Mouse (Mus musculus) heart, embryonic 10.5 days (tissue): ENCODE measurements around the gene Dhrs11. TPM values are rescaled to one million over a fixed set of nuclear protein-coding genes. Genes with fewer than 3 reads are reported as not detected.

ENCODE experiments used
- DNase-seq: peaks from one replicate; pipeline ENCODE4 v3.0.0-alpha.2; 2017; ENCODE audit warnings: low spot score
- H3K27ac ChIP-seq: fragments of 300-500 bp; sonication (generic); 2 replicates; pipeline ENCODE4 v1.5.1; 2016; ENCODE audit warnings: mild to moderate bottlenecking
- H3K27me3 ChIP-seq: fragments of 300-500 bp; sonication (generic); 2 replicates; pipeline ENCODE4 v1.6.1; 2016; ENCODE audit warnings: mild to moderate bottlenecking; ENCODE audit not compliant: poor library complexity, insufficient read depth, severe bottlenecking
- H3K36me3 ChIP-seq: fragments of 300-500 bp; sonication (generic); 2 replicates; pipeline ENCODE4 v1.6.1; 2016; ENCODE audit warnings: mild to moderate bottlenecking, moderate library complexity
- H3K4me1 ChIP-seq: fragments of 300-500 bp; sonication (generic); 2 replicates; pipeline ENCODE4 v1.6.1; 2016; ENCODE audit warnings: mild to moderate bottlenecking
- H3K4me3 ChIP-seq: fragments of 300-500 bp; sonication (generic); 2 replicates; pipeline ENCODE4 v1.5.1; 2016; ENCODE audit warnings: mild to moderate bottlenecking, moderate library complexity
- H3K9me3 ChIP-seq: fragments of 300-500 bp; sonication (generic); 2 replicates; pipeline ENCODE4 v1.6.1; 2016; ENCODE audit warnings: mild to moderate bottlenecking, moderate library complexity
- WGBS: fragments of 180-500 bp; shearing (Covaris S2); methylation state at CpG from one replicate; pipeline ENCODE4 v1.1.7; 2016; 5-methylcytosine and 5-hydroxymethylcytosine counted together
- polyA plus RNA-seq: library from polyadenylated mRNA; unstranded; fragments of >200 nt; fragmentation: Nextera tagmentation; extraction: Ambion mirVana; gene quantifications from 2 replicates; pipeline ENCODE4 v1.2.1, GENCODE M21; 2016

Gene Dhrs11
- polyA plus RNA-seq, 1 experiment from 2014 or later, result 29.3 TPM

DNA sequence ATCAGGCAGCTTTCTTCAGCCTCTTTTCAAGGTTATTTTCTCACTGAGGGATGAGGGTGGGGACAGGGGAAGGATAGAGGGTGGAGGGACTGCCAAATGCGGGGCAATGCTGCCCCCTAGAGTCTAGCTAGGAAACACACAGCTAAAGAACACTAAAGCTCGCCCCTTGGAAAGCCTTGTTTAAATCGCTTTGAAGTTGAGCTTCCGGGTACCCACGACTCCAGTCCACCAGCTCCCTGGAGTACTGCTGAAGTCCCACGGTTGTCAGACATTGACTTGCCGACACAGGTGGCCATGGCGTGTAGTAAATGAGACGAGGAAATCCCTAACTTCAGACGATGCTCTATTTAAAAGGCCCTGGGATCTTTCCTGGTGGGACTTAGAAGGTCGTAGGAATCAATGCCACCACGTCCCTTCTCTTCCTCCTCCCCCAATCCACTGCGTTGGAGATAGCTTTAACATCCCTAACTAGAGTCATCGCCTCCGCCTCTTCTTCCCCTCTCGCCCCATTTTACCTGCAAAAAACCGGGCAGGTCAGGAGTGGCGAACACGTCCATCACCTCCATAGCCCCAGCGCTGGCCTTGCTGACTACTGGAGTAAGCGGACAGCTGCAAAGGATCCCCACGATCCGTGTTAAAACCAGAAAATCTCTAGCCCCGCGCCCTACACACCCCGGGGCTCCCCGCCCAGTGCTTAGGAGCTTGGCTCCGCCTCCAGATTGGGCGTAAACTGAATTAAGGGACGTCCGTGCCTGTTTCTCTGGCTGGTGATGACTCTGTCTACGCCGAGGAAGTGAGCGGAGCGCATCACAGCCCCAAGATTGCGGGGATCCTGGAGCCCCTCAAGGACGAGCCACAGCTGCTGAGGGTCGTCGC lies 10.5 kb downstream of the Dhrs11 start:
- Histone ChIP-seq H3K27me3 (peaks cover 18% of the 10 kb centered on the region; the same call in 1 of the 2 replicates), H3K36me3 (peaks cover 16% of the 10 kb centered on the region), H3K9me3 (no peaks in the 10 kb centered on the region), H3K4me1 (peaks cover 33% of the 10 kb centered on the region), H3K27ac (peak overlapping the region; percentile 94), H3K4me3 (peak overlapping the region; percentile 81)
- peak; percentile 86 for DNase-seq
- 1% methylated on average over 39 of the region's 39 CpGs for WGBS

DNA sequence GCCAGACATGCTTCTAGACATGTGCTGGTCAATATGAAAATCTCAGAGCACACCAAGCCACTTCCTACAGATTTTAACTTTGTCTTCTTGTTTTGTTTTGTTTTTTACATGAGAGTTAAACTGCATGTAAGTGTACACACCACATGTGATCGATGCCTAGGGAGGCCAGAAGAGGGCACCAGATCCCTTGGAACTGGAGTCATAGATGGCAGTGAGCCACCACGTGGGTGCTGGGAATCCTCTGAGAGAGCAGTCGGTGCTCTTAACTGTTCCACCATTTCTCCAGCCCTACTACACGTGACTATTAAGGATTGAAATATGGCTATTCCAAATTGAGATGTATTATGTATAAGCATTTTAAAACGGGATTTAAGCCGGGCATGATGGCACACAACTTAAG lies 11.4 kb downstream of the Dhrs11 start:
- DNase-seq, result no peak
- peaks cover 22% of the 10 kb centered on the region for H3K36me3 ChIP-seq
- 83% methylated on average over 6 of the region's 6 CpGs for WGBS

DNA sequence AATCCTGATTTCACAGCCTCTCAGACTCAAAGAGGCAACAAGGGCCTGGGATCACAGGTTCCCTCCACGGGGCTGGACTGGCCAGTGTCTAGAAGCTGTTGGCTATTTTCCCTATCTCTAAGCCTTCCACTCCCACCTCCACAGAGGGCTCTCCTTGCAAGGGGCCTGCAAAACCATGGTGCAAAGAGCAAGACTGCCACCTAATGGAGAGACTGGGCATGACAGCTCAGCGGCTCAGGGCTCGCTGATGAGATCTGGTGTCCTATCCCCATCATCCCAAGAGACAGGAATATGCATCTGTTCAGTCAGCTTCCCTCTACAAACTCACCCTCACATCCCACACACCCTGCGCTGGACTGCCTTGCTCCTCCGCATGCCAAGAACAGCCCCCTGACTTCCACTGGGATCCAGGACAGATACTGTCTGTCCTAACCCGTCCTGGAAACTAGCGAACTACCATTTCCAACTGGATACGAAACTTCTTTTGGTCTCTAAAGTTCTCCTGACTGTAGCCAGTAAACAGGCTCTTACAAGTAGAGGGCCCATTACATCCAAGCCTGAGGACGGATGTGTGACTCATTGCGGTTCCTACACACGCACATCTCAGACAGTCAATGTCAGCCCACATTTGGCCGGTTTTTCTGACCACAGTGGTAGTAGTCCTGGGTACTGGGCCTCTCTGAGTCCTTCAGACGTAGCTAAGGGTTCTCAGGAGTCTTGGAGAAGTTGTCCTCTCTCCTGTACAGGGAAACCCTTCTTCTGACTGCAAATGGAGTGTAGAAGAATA lies 14.9 kb downstream of the Dhrs11 start:
- peak; percentile 92 for DNase-seq
- Histone ChIP-seq H3K27ac (no peak overlapping the region), H3K36me3 (peaks cover 9% of the 10 kb centered on the region; the same call in 1 of the 2 replicates), H3K4me1 (peaks cover 9% of the 10 kb centered on the region), H3K27me3 (peaks cover 12% of the 10 kb centered on the region), H3K9me3 (no peaks in the 10 kb centered on the region), H3K4me3 (no peak overlapping the region)
- 53% methylated on average over 13 of the region's 13 CpGs for WGBS

More for the DNA sequence above, 11.4 kb downstream of the Dhrs11 start:
- Histone ChIP-seq H3K27me3 (peaks cover 18% of the 10 kb centered on the region; the same call in 1 of the 2 replicates), H3K9me3 (no peaks in the 10 kb centered on the region), H3K4me3 (no peak overlapping the region), H3K27ac (no peak overlapping the region), H3K4me1 (peaks cover 23% of the 10 kb centered on the region)

DNA sequence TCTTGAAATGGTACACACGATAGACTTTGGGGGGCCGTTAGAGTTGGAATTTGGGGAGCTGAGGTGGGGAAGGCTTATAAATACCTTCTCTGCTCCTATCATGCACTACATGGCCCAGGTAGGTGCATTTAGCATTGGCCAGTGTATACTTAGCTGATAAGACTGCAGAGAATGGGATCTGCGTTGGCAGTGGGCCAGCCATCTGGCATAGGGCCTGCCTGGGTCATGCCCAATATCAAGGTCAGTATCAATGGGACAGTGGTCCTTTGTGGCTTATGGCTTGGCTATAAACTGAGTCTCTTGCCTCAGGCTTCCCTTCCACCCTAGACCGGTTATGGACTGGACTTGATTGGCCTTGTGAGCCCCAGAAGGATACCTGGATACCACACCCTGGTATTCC lies 24.4 kb downstream of the Dhrs11 start:
- Histone ChIP-seq H3K27ac (no peak overlapping the region), H3K36me3 (no peaks in the 10 kb centered on the region), H3K27me3 (peaks cover 28% of the 10 kb centered on the region), H3K4me1 (no peaks in the 10 kb centered on the region; the same call in 1 of the 2 replicates), H3K4me3 (no peak overlapping the region), H3K9me3 (no peaks in the 10 kb centered on the region)
- DNase-seq, result no peak
- 91% methylated on average over 4 of the region's 4 CpGs for WGBS

DNA sequence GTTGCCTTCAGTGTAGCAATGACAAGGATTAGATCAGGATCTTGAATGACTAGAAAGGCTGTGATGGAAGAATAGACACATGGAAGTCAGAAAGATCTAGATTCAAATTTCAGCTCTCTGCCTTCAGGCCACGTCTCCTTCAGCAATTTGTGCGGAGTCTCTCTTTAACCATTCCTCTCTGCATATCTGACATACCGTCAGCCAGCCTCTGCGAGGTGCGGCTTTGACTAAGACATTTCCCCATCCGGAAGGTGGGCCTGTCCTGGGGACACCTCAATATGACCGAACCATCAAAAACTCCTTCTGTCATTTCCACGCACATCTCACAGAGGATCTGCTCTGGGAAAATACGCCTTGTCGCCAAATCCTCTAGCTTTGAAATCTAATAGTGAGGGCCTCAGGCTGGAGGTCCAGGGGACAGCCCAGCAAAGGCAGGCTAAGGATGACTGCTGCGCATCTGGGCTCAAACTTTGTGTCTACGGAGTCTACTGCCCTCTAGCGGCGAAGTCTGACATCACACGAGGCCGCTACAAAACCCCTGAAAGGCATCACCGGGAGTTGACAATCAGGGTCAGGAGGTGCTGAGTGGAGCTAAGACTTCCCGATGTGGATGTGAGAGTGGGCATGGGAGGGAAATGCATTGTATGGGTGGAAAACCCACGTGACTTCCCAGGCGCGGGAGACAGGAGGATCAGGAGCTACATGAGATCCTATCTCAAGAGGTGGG lies 31.0 kb downstream of the Dhrs11 start:
- 19% methylated on average over 21 of the region's 21 CpGs for WGBS
- no peak overlapping the region for H3K27ac ChIP-seq

DNA sequence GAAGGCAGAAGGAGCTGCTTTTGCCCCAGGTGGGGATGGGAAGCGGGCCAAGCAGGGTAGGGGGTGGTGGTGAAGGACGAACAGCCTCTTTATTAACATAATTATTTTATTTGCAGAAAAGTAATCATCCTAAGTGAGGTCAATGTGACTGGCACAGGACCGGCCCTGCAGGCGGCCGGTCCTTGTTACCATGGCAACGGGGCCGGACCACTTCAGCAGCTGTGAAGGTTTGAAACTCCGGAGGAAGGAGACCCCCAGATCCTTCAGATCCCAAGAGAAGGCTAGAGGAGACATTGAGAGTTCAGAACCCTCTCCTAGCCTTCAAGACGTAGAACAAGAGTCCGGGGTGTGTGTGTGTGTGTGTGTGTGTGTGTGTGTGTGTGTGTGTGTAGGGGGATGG lies 31.8 kb downstream of the Dhrs11 start:
- H3K27me3 ChIP-seq, result peaks cover 43% of the 10 kb centered on the region; the same call in 1 of the 2 replicates
- 54% methylated on average over 10 of the region's 10 CpGs for WGBS
- H3K4me3 ChIP-seq, result no peak overlapping the region
- H3K9me3 ChIP-seq, result no peaks in the 10 kb centered on the region
- no peak for DNase-seq
- H3K4me1 ChIP-seq, result 0 out of 2 replicates have a peak, but pooled peaks cover 4% of the 10 kb centered on the region
- no peaks in the 10 kb centered on the region for H3K36me3 ChIP-seq
- H3K27ac ChIP-seq, result no peak overlapping the region

More for the DNA sequence above, 31.0 kb downstream of the Dhrs11 start:
- Histone ChIP-seq H3K4me3 (no peak overlapping the region), H3K4me1 (0 out of 2 replicates have a peak, but pooled peaks cover 4% of the 10 kb centered on the region), H3K9me3 (no peaks in the 10 kb centered on the region), H3K27me3 (peaks cover 35% of the 10 kb centered on the region; the same call in 1 of the 2 replicates), H3K36me3 (no peaks in the 10 kb centered on the region)
- peak; percentile 85 for DNase-seq

DNA sequence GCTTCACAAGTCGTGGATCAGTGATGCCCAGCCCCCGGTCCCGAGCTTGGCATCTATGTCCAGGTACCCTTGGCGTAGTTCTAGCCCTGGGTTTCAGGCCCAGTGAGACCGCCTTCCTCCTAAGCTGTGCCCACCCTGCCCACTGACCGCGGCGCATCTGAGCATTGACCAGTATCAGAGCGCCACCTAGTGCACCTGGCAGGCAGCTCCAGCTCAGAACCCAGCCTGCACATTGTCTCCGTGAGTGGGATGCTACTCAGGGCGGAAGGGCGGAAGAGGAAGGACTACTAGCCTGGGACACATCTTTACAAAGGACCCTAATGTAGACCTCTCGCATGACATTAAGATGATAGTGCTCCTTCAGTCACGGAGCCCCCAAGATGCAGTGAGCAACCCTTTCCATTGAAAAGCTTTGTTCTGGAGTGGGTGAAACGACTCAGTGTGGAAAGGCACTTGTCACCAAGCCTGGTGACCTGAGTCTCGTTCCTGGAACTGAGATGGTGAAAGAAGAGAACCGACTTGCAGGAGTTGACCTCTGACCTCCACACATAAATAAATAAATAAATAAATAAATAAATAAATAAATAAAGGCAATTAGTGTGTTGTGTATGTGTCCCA lies 34.2 kb downstream of the Dhrs11 start:
- H3K27me3 ChIP-seq, result peaks cover 45% of the 10 kb centered on the region; the same call in 1 of the 2 replicates
- peak; percentile 88 for DNase-seq
- H3K36me3 ChIP-seq, result no peaks in the 10 kb centered on the region
- no peaks in the 10 kb centered on the region for H3K9me3 ChIP-seq
- no peak overlapping the region for H3K27ac ChIP-seq
- H3K4me3 ChIP-seq, result peak overlapping the region; percentile 30; the same call in 1 of the 2 replicates
- 11% methylated on average over 17 of the region's 17 CpGs for WGBS
- 0 out of 2 replicates have a peak, but pooled peaks cover 4% of the 10 kb centered on the region for H3K4me1 ChIP-seq

DNA sequence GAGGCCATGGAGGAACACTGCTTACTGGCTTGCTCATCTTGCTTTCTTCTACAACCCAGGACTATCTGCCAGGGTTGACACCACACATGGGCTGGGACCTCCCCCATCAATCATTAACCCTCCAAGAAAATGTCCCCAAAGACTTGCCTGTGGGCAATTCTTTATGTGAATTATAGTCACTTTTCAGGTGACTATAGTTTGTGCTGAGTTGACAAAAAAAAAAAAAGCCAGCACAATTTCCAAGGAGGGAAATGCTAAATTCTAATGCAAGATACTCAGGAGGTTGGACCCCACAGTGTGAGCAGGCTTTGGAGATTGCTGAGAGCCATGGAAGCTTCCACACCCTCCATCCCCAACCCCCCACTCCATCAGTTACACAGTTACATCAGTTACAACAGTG lies 35.2 kb downstream of the Dhrs11 start:
- Histone ChIP-seq H3K9me3 (no peaks in the 10 kb centered on the region), H3K4me1 (0 out of 2 replicates have a peak, but pooled peaks cover 4% of the 10 kb centered on the region), H3K27me3 (peaks cover 45% of the 10 kb centered on the region; the same call in 1 of the 2 replicates), H3K36me3 (no peaks in the 10 kb centered on the region), H3K4me3 (no peak overlapping the region), H3K27ac (no peak overlapping the region)
- no peak for DNase-seq

DNA sequence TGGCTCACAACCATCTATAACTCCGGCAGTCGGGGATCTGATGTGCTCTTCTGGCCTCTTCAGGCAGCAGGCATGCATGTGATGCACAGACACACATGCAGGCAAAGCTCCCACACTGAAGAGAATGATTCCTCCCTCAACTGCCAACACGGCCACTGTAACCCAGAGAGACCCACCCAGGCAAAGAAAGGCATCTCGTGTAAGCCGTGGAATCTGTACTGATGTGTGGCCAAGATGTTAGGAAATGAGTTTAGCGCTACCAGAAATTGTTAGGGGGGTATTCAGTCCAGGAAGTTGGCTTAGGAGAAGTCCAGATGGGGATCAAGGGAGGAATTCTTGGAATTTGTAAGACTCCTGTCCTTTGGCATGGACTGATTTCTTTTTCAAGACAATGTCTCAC lies 38.4 kb downstream of the Dhrs11 start:
- Histone ChIP-seq H3K36me3 (no peaks in the 10 kb centered on the region), H3K27ac (no peak overlapping the region), H3K9me3 (no peaks in the 10 kb centered on the region), H3K4me1 (0 out of 2 replicates have a peak, but pooled peaks cover 4% of the 10 kb centered on the region), H3K4me3 (no peak overlapping the region), H3K27me3 (peaks cover 28% of the 10 kb centered on the region; the same call in 1 of the 2 replicates)
- 77% methylated on average over 6 of the region's 6 CpGs for WGBS
- DNase-seq, result no peak

DNA sequence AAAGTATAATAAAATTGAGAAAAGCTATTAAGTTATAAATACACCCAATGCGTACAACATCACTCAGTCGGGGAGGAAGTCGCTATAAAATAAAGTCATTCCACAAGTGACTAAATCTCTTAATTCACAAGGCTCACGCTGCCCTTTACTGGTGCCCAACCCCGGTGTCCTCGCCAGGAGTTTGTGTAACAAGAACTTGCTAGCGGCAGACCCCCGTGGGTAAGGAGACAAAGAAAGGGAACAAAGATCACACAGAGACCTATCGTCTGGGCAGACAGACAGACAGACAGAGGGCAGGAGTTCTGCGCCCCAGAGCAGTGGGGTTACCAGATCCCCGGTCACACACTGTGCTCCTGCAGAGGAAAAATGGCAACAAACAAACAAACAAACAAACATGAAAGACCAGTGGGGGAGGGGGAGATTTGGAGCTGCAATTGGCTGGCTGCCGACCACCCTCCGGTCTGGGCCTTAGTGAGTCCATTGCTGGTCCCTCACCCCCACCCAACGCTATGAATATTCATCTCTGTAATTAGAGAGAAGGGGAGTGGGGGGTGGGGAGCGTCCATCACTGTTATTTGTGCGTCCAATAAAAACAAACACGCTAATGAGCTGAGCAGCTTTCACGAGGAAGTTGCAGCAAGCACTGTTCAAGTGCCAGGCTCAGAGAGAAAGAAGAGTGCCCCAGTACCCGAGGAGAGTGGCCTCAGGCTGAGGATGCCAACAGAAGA lies 48.5 kb downstream of the Dhrs11 start:
- Histone ChIP-seq H3K9me3 (no peaks in the 10 kb centered on the region), H3K27ac (no peak overlapping the region), H3K27me3 (peaks cover 58% of the 10 kb centered on the region), H3K36me3 (no peaks in the 10 kb centered on the region), H3K4me3 (peak overlapping the region; percentile 19; the same call in 1 of the 2 replicates), H3K4me1 (peaks cover 21% of the 10 kb centered on the region)
- no peak for DNase-seq
- WGBS, result 5% methylated on average over 19 of the region's 19 CpGs

DNA sequence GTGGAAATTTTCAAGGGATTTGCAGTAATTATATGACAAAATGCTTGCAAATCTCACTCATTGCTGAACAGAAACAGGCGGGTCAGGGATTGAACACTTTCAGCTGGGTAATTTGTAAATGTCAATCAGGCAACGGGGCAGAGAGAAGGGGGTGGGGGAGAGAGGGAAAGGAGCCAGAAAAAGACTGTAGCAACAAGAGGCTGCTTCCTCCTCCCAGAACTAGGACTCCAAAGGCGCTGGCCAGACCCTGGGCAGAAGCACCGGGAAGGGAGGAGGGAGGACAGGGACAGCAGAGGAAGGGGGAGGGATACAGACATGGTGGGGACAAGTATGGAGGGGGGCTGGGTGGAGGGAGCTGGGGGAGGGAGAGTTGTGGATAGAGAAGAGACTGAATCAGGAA lies 53.2 kb downstream of the Dhrs11 start:
- Histone ChIP-seq H3K27me3 (peaks cover 44% of the 10 kb centered on the region), H3K4me3 (no peak overlapping the region), H3K27ac (no peak overlapping the region), H3K36me3 (no peaks in the 10 kb centered on the region), H3K9me3 (no peaks in the 10 kb centered on the region), H3K4me1 (peaks cover 16% of the 10 kb centered on the region)
- 5% methylated on average over 4 of the region's 4 CpGs for WGBS
- DNase-seq, result no peak
